In genomic region chr11:76168976-76169375, GRCm38 (mm10) we compare ENCODE assay signal across 13 mouse cellular contexts. TPM values are rescaled to one million over a fixed set of nuclear protein-coding genes. Genes with fewer than 3 reads are reported as not detected.
DNase-seq lines count a peak whose midpoint lies in the region; ATAC-seq and TF ChIP-seq lines count a peak whose summit lies in the region.
"Had no signal": no experiment of that assay in that cellular context is flagged by ENCODE, and none has a peak within 500 bp of the region (broad histone marks: within the 10 kb centered on the region; RNA-seq: fewer than 3 reads in every experiment).

No protein-coding gene starts in this region.

- no peak for ATAC-seq in embryonic facial prominence, embryonic 14.5 days (ENCODE audit: low read depth)
- no peak for ATAC-seq in liver, embryonic 12.5 days

- H3K9me3 ChIP-seq in embryonic facial prominence, embryonic 14.5 days (ENCODE audit: control insufficient read depth, low read length) = no peaks in the 10 kb centered on the region
- no peaks in the 10 kb centered on the region for H3K9me3 ChIP-seq in embryonic facial prominence, embryonic 10.5 days
- no peaks in the 10 kb centered on the region for H3K9me3 ChIP-seq in liver, embryonic 12.5 days (replicated peaks)
- H3K9me3 ChIP-seq: limb, embryonic 13.5 days had no signal

- H3K36me3 ChIP-seq in embryonic facial prominence, embryonic 14.5 days (ENCODE audit: control insufficient read depth, insufficient read depth, low read length) = peaks cover 24% of the 10 kb centered on the region; the same call in 1 of the 2 replicates
- peaks cover 27% of the 10 kb centered on the region for H3K36me3 ChIP-seq in embryonic facial prominence, embryonic 10.5 days (replicated peaks)
- H3K36me3 ChIP-seq in liver, adult 2 months (ENCODE audit: control insufficient read depth, insufficient read depth, low read length) = peaks cover 8% of the 10 kb centered on the region; the same call in 1 of the 2 replicates
- peaks cover 33% of the 10 kb centered on the region for H3K36me3 ChIP-seq in liver, embryonic 12.5 days

- H3K4me2 ChIP-seq in embryonic facial prominence, embryonic 14.5 days (ENCODE audit: low read depth, low read length) = no peak overlapping the region
- H3K4me2 ChIP-seq in liver, embryonic 12.5 days = no peak overlapping the region
- H3K4me2 ChIP-seq: limb, embryonic 13.5 days had no signal

- WGBS in embryonic facial prominence, embryonic 14.5 days = 68% methylated on average over 3 of the region's 3 CpGs
- WGBS in embryonic facial prominence, embryonic 10.5 days = 91% methylated on average over 3 of the region's 3 CpGs
- WGBS in liver, adult 2 months = 65% methylated on average over 3 of the region's 3 CpGs
- 80% methylated on average over 3 of the region's 3 CpGs for WGBS in liver, embryonic 12.5 days (ENCODE audit: insufficient replicate concordance)
- 27% methylated on average over 3 of the region's 3 CpGs for whole genome bisulfite sequencing in cerebellum, adult 2 months

- H3K4me1 ChIP-seq in embryonic facial prominence, embryonic 14.5 days (ENCODE audit: control insufficient read depth, insufficient read depth, low read length) = no peaks in the 10 kb centered on the region
- H3K4me1 ChIP-seq in embryonic facial prominence, embryonic 10.5 days = no peaks in the 10 kb centered on the region
- H3K4me1 ChIP-seq in liver, adult 2 months (ENCODE audit: control insufficient read depth, insufficient read depth, low read length) = no peaks in the 10 kb centered on the region
- H3K4me1 ChIP-seq in liver, embryonic 12.5 days = 0 out of 2 replicates have a peak, but pooled peaks cover 3% of the 10 kb centered on the region
- H3K4me1 ChIP-seq in cerebellum, adult 2 months (ENCODE audit: control insufficient read depth, insufficient read depth, low read length) = peaks cover 14% of the 10 kb centered on the region
- H3K4me1 ChIP-seq: limb, embryonic 13.5 days had no signal

- no peaks in the 10 kb centered on the region for H3K27me3 ChIP-seq in embryonic facial prominence, embryonic 14.5 days (replicated peaks; ENCODE audit: control insufficient read depth, insufficient read depth, low read length)
- H3K27me3 ChIP-seq in embryonic facial prominence, embryonic 10.5 days (replicated peaks; ENCODE audit: low read depth, poor library complexity, severe bottlenecking) = no peaks in the 10 kb centered on the region
- H3K27me3 ChIP-seq in liver, adult 2 months (ENCODE audit: control insufficient read depth, insufficient read depth, low read length) = no peaks in the 10 kb centered on the region
- no peaks in the 10 kb centered on the region for H3K27me3 ChIP-seq in liver, embryonic 12.5 days (replicated peaks)
- no peaks in the 10 kb centered on the region for H3K27me3 ChIP-seq in cerebellum, adult 2 months (ENCODE audit: control insufficient read depth, insufficient read depth, low read length)
- H3K27me3 ChIP-seq: limb, embryonic 13.5 days had no signal

- H3K27ac ChIP-seq in embryonic facial prominence, embryonic 14.5 days (replicated peaks; ENCODE audit: low read depth, low read length) = peak overlapping the region; percentile 15; the same call in 1 of the 2 replicates
- H3K27ac ChIP-seq in embryonic facial prominence, embryonic 10.5 days (replicated peaks) = no peak overlapping the region
- no peak overlapping the region for H3K27ac ChIP-seq in liver, adult 2 months (replicated peaks; ENCODE audit: insufficient read depth, low read depth, low read length)
- H3K27ac ChIP-seq in liver, embryonic 12.5 days = no peak overlapping the region
- no peak overlapping the region for H3K27ac ChIP-seq in cerebellum, adult 2 months (ENCODE audit: insufficient read depth, low read length)
- H3K27ac ChIP-seq: limb, embryonic 13.5 days had no signal

- TF ChIP-seq POLR2A in liver, adult 2 months (IDR thresholded peaks at IDR 0.05; ENCODE audit: extremely low read depth, insufficient read depth, low read length) = no peak
- no peak for TF ChIP-seq POLR2A in cerebellum, adult 2 months (IDR thresholded peaks at IDR 0.05; ENCODE audit: borderline replicate concordance, insufficient read depth, low read length)

- no peak for TF ChIP-seq CTCF in liver, adult 2 months (IDR thresholded peaks at IDR 0.05; ENCODE audit: low read depth, low read length)
- no peak for TF ChIP-seq CTCF in cerebellum, adult 2 months (IDR thresholded peaks at IDR 0.05; ENCODE audit: borderline replicate concordance, insufficient read depth, low read depth, low read length)

- DNase-seq in embryonic facial prominence, embryonic 14.5 days (ENCODE audit: low spot score) = peak; percentile 77
- DNase-seq in embryonic facial prominence, embryonic 10.5 days (ENCODE audit: low spot score) = no peak
- DNase-seq in liver, adult 2 months (ENCODE audit: extremely low read depth, low read depth, low spot score) = peak; percentile 43
- DNase-seq in cerebellum, adult 2 months = peak; percentile 45 to 61
- peak; percentile 81 for DNase-seq in kidney, postnatal 14 days
- no peak for DNase-seq in heart, adult 11 months
- no peak for DNase-seq in layer of hippocampus, adult 11-12 months (ENCODE audit: low spot score)
- DNase-seq: heart, adult 18-20 months; heart, postnatal 10 days; layer of hippocampus, postnatal 36 days had no signal

- no peak overlapping the region for H3K9ac ChIP-seq in embryonic facial prominence, embryonic 14.5 days (ENCODE audit: low read depth, low read length)
- no peak overlapping the region for H3K9ac ChIP-seq in liver, adult 2 months (ENCODE audit: low read depth, low read length)
- H3K9ac ChIP-seq in liver, embryonic 12.5 days = no peak overlapping the region
- H3K9ac ChIP-seq: limb, embryonic 13.5 days had no signal

- H3K4me3 ChIP-seq in embryonic facial prominence, embryonic 14.5 days (ENCODE audit: low read depth, low read length) = no peak overlapping the region
- H3K4me3 ChIP-seq in embryonic facial prominence, embryonic 10.5 days = no peak overlapping the region
- no peak overlapping the region for H3K4me3 ChIP-seq in liver, adult 2 months (ENCODE audit: insufficient read depth, low read depth, low read length)
- H3K4me3 ChIP-seq in liver, embryonic 12.5 days = no peak overlapping the region
- no peak overlapping the region for H3K4me3 ChIP-seq in cerebellum, adult 2 months (replicated peaks; ENCODE audit: insufficient read depth, low read depth, low read length)
- H3K4me3 ChIP-seq: limb, embryonic 13.5 days had no signal

- no peaks in the 10 kb centered on the region for H3K79me2 ChIP-seq in liver, adult 2 months (ENCODE audit: control insufficient read depth, insufficient read depth, low read length)

RNA-seq across cellular contexts. Expression of gene Vps53, which starts 10.5 kb away (rescaled TPM):
- 32.4 and 36.6 TPM in 2 replicates for polyA plus RNA-seq in embryonic facial prominence, embryonic 14.5 days (2014; fragmentation: Nextera tagmentation; extraction: Ambion mirVana)
- 37.5 and 39.8 TPM in 2 replicates for polyA plus RNA-seq in embryonic facial prominence, embryonic 10.5 days (2016; fragmentation: Nextera tagmentation; extraction: Ambion mirVana)
- 18.9 and 22.8 TPM in 2 replicates for total RNA-seq in liver, adult 2 months (2014; rRNA removed)
- polyA plus RNA-seq in liver, adult 2 months (2012; rRNA removed) = 19.3 and 22.4 TPM in 2 replicates
- 21.2 and 22.9 TPM in 2 replicates for polyA plus RNA-seq in liver, embryonic 12.5 days (2016; fragmentation: Nextera tagmentation; extraction: Ambion mirVana)
- polyA plus RNA-seq in cerebellum, adult 2 months (2012; rRNA removed) = 64.3 and 70.8 TPM in 2 replicates

RNA-seq across cellular contexts. Expression of gene Fam57a, which starts 10.5 kb away (rescaled TPM):
- 34.2 and 36.8 TPM in 2 replicates for polyA plus RNA-seq in embryonic facial prominence, embryonic 14.5 days (2014; fragmentation: Nextera tagmentation; extraction: Ambion mirVana)
- polyA plus RNA-seq in embryonic facial prominence, embryonic 10.5 days (2016; fragmentation: Nextera tagmentation; extraction: Ambion mirVana) = 35.0 and 35.1 TPM in 2 replicates
- 3.0 and 3.4 TPM in 2 replicates for total RNA-seq in liver, adult 2 months (2014; rRNA removed)
- 3.5 and 5.3 TPM in 2 replicates for polyA plus RNA-seq in liver, adult 2 months (2012; rRNA removed)
- 7.7 and 8.4 TPM in 2 replicates for polyA plus RNA-seq in liver, embryonic 12.5 days (2016; fragmentation: Nextera tagmentation; extraction: Ambion mirVana)
- polyA plus RNA-seq in cerebellum, adult 2 months (2012; rRNA removed) = 25.7 and 29.2 TPM in 2 replicates

RNA-seq across cellular contexts. Expression of gene Dbil5, which starts 48.4 kb away (rescaled TPM):
- polyA plus RNA-seq in embryonic facial prominence, embryonic 14.5 days (2014; fragmentation: Nextera tagmentation; extraction: Ambion mirVana) = 0.79 and 0.96 TPM in 2 replicates
- 0.75 and 0.83 TPM in 2 replicates for polyA plus RNA-seq in embryonic facial prominence, embryonic 10.5 days (2016; fragmentation: Nextera tagmentation; extraction: Ambion mirVana)
- 0.46 and 0.54 TPM in 2 replicates for total RNA-seq in liver, adult 2 months (2014; rRNA removed)
- 0.19 and 0.46 TPM in 2 replicates for polyA plus RNA-seq in liver, adult 2 months (2012; rRNA removed)
- polyA plus RNA-seq in liver, embryonic 12.5 days (2016; fragmentation: Nextera tagmentation; extraction: Ambion mirVana) = 0.25 and 0.52 TPM in 2 replicates
- 1.2 and 1.4 TPM in 2 replicates for polyA plus RNA-seq in cerebellum, adult 2 months (2012; rRNA removed)
- polyA plus RNA-seq: spleen, adult 2 months had no signal

RNA-seq across cellular contexts. Expression of gene Gemin4, which starts 48.5 kb away (rescaled TPM):
- 22.3 and 30.4 TPM in 2 replicates for polyA plus RNA-seq in embryonic facial prominence, embryonic 14.5 days (2014; fragmentation: Nextera tagmentation; extraction: Ambion mirVana)
- polyA plus RNA-seq in embryonic facial prominence, embryonic 10.5 days (2016; fragmentation: Nextera tagmentation; extraction: Ambion mirVana) = 53.9 and 58.9 TPM in 2 replicates
- total RNA-seq in liver, adult 2 months (2014; rRNA removed) = 0.65 and 3.3 TPM in 2 replicates
- polyA plus RNA-seq in liver, adult 2 months (2012; rRNA removed) = 3.3 and 3.8 TPM in 2 replicates
- 32.3 and 33.0 TPM in 2 replicates for polyA plus RNA-seq in liver, embryonic 12.5 days (2016; fragmentation: Nextera tagmentation; extraction: Ambion mirVana)
- 7.9 and 8.5 TPM in 2 replicates for polyA plus RNA-seq in cerebellum, adult 2 months (2012; rRNA removed)

Comparison
In these comparisons a context has a peak if more than half of its experiments do, and no peak if none do; other contexts are left out.
1. DNase-seq: peak in embryonic facial prominence, embryonic 14.5 days (single experiment), liver, adult 2 months (single experiment), cerebellum, adult 2 months (2 of 2) and kidney, postnatal 14 days (single experiment); none in embryonic facial prominence, embryonic 10.5 days (single experiment), heart, adult 11 months (single experiment) and layer of hippocampus, adult 11-12 months (single experiment).